Mouse (Mus musculus) bone marrow, adult 2 months (tissue): ENCODE results near the gene Immp2l.

Experiments used
- CTCF ChIP-seq: fragments of 200-500 bp; IDR thresholded peaks from 2 replicates; pipeline ENCODE4 v1.5.1; 2011; ENCODE audit warnings: low read length, control low read depth; ENCODE audit not compliant: control insufficient read depth, insufficient read depth
- POLR2A ChIP-seq: fragments of 200-500 bp; IDR thresholded peaks from 2 replicates; pipeline ENCODE4 v1.6.1; 2011; ENCODE audit warnings: low read depth, mild to moderate bottlenecking, control low read depth, low read length, borderline replicate concordance; ENCODE audit not compliant: control insufficient read depth

GRCm38 (mm10) chr12:41680141-41680540 lies 656.3 kb downstream of the Immp2l start:
- no peak for TF ChIP-seq CTCF
- TF ChIP-seq POLR2A, result no peak
